Mouse (Mus musculus) embryo, embryonic 10.5 days (tissue): ENCODE measurements at regions not wholly inside any gene's neighbourhood (a gene's known extent, or its start where the extent isn't known, plus 50 kb on each side); places are given as distances from the start of the nearest gene placed in this dataset.

Source experiments
- DNase-seq: peaks from one replicate; pipeline ENCODE4 v3.0.0-alpha.2; 2015; ENCODE audit warnings: low spot score

DNA sequence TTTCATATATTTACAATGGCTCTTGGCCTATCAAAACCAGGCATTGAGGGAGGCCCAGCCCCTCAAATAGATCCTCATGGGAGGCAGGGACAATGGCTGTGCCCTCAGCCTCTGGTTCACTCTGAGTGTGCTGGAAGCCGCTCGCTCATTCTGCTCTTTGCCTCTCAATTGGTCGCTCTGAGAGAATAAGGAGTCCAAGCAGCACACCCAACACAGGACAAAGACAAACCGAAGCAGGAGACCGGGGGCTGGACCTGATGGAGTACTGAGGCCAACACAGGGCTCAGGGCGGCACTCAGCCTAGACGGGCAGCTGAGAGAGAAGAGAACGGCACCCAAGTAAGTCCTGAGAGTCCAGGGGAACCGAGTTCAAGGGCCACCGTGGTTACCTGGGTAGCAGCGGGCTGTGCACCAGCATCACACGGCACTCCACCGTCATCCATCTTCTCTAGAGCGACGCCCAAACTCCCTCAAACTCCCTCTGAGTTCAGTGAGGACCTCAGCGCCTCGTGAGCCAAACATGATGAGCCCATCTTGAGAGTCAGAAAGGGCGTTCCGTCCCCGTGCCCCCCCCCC lies 145.8 kb downstream of the Setd4 start:
- DNase-seq: no peak

DNA sequence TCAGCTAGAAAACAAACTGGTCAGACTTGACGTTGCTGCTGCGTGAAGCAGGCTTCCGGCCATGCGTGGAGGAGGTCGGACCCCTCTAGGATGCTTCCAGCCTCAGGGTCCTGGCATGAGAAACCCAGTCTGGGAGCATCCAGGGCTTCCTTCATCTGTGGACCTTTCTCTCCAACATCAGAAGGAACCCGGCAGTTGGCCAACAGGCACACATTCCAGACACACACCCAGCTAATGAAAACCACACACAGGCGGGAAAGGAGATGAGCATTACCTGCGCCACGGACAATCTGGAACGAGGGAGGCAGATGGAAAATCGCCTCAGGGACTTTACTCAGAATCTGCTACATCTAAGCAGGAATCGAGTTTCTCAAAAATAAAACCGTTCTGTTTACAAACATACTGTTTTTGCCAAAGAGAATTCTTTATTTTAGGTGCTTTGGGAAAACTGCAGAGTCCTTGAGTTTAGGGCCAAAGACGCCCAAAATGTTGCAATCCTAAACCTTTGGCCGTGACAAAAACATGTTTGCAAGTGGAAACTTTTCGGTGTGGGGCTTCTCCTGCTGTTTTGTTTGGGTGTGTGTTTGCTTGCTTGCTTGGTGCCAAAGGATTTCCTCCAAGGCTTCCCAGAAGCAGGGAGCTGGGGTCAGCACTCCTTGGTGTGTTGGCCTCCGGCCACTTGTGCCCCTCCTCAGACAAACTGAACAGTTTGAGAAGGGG lies 147.0 kb downstream of the Setd4 start:
- DNase-seq: no peak

DNA sequence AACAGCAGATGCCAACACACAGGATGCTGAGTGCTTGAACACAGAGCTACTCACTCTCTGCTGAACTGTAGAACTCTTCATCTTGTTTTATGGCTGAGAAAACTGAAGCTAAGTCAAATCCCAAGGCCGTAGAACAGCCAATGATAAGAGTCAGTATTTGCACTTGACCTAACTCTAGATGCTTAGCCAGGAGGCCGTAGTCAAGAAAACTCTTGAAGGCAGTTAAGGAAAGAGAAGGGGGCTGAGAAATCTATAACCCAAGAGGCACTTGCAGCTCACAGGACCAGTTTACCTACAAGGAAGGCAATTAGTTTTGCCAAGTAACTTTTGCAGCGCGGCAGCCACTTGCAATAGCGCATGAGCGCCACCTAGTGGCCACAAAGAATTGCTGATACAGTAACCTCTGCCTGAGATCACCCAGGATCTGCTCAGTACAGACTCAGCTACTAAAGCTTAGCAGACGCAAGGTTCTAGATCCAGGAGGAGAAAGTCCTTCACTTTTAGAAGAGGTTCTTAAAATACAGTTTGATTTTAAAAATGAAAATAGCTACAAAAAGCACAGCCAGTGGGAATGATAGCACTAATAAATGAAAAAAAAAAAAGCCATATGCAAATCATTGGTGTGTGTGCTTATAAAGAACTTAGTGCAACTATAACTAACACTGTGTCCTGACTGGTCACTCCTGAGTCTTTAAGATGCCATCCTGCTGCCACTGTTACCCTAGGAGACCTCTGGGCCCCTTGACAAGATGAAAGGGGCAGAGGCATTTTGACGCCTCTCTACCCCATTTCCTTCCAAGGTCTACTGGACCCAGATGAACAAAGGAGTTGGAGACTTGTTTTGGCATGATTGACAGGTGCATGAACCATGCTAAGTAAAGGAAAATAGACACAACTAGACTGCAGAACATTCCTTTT lies 149.5 kb downstream of the Setd4 start:
- DNase-seq: peak; percentile 89

DNA sequence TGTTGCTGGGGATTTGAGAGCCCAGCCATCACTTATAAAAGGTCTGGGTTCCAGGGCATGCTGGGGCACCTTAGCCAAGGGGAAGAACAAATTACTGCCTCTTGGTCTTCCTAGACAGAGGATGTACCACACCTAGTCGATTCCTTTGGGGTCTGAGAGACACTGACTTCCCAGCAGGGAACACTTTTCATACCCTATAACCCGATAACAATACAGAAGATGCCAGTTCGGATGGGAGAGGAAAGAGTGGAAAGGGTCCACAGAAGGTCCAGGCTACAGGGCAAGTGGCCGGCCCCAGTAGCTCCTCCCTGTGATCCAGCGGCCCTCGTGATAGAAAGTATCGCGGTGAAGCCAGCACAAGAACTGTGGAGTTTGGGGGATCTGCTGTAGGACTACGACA lies 150.8 kb downstream of the Setd4 start:
- no peak for DNase-seq

DNA sequence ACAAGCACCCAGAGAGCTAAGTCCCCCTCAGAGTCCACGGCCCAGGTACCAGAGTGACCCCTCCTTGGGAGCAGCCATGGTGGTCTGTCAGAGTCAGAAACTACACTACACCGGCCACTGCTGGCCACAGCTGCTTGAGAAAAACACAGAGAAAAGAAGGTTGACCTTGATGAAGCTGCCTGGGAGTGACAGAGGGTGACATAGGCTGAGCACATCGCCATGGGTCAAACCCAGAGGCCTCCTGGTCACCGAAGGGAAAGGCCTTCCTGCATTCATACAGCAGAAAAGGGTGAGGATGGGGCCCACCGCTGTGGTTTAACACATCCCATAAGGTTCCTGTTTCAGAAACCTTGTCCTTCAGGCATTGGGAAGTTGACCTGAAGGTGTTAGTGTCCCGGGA lies 153.0 kb downstream of the Setd4 start:
- no peak for DNase-seq

DNA sequence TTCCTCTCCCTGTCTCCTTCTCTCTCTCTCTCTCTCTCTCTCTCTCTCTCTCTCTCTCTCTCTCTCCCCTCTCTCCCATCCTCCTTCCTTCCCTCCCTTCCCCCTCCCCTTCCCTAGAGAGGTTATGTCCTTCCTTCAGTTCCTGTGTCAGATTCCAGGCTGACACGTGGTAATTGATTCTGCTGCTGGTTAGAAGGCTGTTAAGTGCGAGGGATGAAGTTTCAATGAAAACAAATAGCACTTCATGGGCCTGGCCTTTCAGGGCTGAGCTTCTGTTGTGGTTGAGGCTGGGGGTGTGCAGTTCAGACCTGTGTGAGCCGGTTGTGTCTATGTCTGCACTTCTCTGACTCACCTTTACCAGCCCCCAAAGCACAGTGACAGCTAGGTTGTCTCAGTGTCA lies 153.9 kb downstream of the Setd4 start:
- DNase-seq: peak; percentile 74

DNA sequence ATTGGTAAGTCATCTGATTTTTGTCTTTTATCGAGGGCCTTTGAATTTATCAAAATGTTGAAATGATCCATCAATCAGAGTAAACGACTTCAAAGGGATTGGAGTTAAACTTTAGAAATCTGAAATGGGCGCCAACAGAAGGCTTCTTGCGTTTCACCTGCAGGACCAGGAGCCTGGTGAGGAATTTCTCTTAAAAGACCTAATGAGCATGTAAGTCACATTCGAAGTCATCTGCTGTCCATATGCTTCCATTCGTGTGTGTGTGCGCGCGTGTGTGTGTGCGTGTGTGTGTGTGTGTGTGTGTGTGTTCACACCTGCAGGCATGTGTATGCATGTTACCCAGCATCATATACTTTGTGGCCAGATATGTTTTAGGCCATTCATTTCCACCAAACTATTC lies 155.7 kb downstream of the Setd4 start:
- no peak for DNase-seq

DNA sequence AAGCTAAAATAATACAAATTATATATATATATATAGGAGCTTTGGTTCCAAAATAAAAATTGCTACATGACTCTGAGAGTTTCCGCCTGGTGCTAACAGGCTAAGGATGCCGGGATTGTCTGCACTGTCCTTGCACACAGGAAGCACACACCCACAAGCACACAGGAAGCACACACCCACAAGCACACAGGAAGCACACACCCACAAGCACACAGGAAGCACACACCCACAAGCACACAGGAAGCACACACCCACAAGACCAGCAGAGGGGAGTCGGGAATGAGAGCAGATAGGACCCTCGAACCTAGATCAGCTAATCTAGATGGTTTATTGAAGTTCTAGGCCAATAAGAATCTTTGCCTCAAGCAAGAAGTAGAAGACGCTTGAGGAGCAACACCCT lies 156.9 kb downstream of the Setd4 start:
- no peak for DNase-seq

DNA sequence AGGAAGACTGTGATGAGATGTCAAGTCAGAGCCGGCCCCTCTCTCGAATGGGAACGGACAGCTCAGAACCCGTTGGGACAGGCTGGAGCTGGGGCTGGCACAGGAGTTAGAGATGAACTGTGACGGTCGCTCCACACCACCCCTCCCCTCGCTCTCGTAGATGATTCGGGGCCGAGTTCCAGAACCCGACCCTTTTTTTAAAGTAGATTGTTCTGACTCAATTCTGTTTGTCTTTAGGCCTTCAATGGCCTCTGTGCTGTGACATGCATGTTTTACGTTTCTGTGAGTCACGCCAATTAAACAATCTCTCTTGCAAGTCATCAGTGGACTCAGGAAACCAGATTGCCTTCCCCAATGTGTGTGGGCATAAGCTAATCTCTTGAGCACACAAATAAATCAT lies 157.7 kb downstream of the Setd4 start:
- no peak for DNase-seq

DNA sequence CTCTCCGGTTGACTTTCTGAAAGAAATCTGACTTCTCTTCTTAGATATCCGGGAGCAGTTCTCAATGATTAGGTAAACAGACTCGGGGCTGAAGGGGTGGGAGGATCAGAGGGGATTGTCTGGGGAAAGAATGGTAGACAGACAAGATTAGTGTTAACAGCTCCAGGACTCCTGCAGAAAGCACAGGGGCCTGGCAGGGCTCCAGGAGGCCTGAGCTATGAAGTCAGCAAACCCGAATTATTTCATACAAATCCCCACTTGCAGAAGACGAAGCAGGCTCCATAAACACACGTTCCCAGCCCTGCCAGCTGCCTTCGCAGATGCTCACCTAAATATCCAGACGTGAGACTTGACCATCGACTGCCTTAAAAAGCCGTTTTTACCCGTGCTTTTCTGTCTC lies 161.0 kb downstream of the Setd4 start:
- no peak for DNase-seq

DNA sequence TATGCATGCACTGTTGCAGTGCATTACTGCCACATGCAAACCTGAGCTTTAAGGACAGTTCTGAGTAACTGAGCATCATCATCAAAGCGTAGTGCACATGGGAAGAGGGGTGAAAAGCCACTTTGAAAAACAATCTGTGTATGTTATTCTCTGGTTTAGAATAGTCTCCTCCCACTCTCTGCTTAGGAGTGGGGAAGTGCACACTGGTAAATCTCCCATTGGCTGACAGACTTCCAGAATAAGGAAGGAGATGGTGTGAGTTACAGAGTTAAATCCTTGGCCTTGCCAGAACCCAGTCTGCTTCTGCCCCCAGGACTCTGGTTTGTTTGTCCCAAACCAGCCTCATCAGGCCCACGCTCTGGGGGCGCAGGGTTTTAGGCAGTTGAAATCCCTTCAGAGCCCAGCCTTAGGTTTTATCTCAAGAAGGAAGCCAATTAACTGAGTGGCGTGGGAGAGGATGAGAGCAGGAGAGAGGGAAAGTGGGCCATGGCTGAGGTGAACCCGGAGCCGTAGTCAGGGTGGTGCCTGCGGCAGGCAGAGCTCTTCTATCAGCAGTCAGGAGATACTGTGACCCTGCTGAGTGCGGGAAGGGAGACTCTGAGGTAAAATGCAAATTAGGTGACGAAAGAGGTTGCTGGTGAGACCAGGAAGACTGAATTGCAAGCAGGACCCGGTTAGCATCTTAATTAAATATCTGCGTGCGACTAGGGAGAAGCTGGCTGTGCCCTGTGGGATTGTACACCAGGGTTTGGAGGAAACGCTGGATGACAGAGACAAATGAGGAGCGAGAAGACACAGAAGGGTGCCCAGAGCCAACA lies 166.0 kb downstream of the Setd4 start:
- no peak for DNase-seq

DNA sequence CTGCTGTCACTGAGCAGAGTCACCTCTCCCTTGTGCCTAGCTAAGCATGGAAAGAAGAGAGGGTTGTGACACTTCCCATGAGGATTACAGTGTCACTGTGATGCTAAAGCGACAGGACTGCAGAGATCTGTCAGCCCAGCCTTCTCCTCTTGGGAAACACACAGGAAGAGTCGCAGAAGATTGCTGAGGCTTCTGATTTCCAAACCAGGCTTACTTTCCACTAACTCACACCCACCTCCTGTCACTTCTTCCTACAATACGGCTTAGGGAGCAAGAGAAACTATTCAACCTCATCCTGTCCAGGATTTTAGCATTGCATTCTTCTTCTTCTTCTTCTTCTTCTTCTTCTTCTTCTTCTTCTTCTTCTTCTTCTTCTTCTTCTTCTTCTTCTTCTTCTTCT lies 167.1 kb downstream of the Setd4 start:
- DNase-seq: no peak

DNA sequence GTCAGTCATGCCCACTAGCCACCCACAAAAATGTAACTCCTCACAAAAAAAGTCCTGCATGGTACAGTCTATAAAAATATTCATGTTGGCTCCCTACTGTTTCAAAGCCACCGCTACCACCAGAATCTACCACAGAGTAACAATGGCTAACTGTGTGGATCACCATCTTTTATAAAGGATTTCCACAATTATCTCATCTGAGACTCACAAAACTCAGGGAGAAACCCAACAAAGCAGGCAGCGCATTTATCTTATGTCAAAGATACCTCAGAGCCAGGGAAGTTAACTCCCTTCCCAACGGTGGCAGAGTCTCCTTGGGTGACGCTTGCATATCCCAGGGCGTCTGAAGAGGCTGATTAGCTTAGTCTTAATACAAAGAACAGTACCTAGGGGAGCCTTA lies 172.5 kb downstream of the Setd4 start:
- DNase-seq: no peak

DNA sequence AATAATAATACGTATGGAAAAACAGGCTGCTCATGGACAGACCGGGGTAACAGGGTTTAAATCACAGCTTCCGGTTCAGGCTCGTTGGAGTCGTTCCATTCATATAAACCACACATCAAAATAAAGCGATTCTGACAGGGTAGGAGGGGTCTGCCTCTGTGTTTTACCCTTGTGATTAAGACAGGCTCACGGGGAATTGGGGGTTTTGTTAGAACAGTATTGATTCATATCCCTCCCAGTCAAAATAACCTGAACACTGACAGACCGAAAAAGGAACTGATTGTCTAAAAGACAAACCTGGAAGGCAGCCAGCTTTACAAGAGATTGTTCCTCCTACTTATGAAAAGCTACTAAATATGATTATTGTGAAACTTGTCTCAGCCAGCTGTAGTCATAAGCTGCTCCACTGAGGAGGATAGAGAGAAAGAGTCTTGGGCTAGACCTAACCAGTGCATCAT lies 174.5 kb downstream of the Setd4 start:
- DNase-seq: no peak

DNA sequence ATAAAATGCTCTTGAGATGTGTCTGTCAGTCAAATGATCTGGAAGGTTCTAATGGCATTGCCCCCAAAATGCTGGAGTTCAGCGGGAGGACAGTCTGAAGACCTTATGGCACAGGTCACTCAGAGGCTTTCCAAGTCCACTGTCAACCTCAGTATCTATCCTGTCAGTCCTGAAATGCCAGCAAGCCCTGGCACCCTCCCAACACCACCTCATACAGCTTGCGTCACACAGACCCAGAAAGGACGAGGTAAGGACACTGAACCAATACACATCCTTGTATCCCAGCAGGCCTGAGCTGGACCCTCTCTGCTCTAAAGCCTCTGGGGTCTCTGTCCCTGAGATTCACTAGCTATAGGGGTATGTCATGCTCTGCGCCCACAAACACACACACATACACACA lies 176.6 kb downstream of the Setd4 start:
- no peak for DNase-seq

DNA sequence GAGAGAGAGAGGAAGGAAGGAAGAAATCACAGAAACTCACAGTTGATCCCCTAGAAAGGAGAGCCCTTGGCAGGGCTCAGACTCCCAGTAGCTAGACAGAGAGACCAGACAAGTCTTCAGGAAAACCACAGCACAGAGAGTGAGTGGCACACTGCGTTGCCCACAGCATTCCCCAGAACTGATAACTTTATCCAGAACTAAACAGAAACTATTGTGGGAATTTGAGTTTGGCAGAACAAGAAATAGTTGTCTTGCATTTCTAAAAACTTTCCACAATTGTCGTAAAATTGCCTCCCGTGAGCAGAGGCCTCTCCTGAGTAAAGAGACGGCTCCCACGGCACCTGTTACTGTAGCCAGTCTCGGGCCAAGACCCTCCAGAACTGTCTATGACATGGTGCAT lies 178.1 kb downstream of the Setd4 start:
- DNase-seq: no peak

DNA sequence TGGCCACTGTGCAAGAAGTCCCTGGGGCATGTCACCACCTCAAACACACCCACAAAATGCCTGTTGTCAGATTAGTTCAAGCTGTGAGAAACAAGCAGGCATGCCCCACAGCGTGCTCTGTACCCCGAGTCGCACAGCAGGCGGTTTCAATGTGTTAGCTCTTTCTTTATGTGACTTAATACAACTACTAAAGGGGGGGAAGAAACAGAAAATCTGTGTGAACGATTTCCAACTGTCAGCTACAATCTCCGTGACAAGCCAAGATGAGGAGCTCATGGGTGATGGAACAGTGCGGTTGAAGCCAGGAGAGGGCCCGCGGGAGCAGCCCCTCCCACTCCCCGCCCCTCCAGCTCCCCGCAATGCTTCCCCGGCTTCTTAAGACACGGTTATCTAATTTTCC lies 180.7 kb downstream of the Setd4 start:
- no peak for DNase-seq

DNA sequence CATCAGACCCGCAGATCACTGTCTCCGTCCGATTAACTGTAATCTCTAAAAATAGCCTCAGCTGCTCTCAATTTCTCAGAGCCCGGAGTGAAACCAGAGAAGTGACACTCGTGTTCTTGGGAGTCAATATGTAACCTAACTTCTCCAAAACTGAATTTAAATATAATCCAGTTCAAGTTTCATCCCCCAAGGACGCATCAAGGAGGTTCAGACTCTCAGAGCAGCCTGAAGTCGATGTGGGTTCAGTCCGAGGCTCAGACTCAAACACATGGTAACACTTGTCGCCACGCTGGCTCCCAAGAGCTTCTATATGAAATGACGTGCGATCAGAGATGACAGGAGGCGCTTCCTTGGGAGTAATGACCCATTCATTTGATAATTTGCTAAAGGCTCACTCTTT lies 181.6 kb downstream of the Setd4 start:
- DNase-seq: no peak

DNA sequence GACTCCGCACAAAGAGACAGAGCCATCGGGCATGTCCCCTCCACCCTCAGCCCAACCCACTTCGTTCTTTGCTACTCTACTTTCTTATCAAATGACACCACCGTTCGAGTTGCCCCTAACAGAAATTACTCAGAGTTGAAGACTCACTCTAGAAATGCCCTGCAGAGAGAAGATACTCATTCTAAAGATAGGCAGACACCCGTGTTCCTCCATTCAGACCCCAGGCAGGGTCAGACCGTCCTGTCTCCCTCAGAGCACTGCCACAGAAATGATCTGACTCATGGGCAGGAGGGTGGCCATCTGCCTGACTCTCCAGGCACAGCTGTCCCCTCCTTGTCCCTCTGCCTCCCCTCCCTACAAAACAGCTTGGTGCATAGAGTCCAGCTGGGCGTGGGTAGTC lies 185.6 kb downstream of the Setd4 start:
- DNase-seq: no peak

DNA sequence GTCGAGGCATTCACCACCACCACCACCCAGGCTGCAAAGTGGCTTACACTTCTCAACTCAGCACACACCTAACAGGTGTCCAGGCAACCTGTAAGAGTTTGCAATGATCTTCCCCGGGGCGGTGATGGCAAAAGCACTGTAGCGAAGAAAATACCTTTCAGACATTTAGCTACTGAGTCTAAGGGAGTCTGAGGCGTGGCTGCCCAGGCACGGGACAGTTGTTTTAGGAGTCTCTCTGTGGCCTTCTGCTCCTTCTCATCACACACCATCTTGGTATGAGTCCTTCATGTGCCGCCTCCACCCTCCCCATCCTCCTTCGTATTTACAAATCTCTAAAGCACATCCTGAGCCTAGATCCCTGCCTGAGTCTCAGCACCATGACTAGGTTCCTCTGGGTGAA lies 186.0 kb downstream of the Setd4 start:
- DNase-seq: no peak

DNA sequence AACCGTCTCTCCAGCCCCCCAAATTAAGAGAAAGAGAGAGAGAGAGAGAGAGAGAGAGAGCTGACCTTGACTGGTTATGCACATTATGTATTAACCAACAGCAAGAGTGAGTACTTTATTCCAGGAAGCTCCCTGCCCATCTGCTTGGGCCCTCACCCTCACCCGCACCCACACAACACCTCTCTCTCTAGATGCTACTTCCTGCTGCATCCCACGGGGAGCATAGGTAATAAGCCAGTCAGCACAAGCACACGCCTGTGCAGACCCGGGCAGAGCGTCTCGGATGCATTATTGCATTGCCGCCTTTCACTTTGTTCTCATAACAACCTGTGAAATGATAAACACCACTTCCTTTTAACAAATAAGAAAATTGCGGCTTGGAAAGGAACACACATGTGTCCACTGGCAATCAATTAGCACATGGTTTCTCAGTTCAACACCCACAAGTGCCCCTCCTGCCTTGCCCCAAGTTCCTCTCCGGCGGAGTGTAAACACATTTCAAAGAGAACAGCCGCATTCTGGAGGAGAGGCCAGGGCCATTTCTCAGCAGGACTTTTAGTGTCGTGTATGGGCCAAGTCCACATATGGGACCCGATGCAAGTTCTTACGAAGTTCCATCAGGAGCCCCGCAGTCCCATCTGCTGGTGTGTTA lies 211.7 kb downstream of the Setd4 start:
- DNase-seq: peak; percentile 26
